9 mouse cellular contexts compared by ENCODE assay signal in the genomic region with DNA sequence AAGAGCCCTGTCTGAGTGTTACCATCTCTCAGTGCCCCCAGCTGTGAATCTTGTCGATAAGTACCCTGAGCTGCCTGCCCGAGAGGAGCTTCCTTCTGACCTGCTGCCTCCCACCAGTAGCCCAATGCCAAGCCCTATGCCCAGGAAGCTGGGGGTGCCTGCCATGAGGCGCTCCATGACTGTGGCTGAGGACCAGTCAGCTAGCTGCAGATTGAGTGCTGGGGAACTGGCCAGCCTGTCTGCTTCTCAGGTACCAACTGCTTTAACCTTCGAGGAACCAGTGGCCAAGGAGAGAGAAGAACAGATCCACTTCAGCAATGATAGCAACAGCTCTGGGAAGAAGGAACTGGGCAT.
DNase-seq lines count a peak whose midpoint lies in the region; ATAC-seq and TF ChIP-seq lines count a peak whose summit lies in the region.
"Had no signal": no experiment of that assay in that cellular context is flagged by ENCODE, and none has a peak within 500 bp of the region (broad histone marks: within the 10 kb centered on the region; RNA-seq: fewer than 3 reads in every experiment).

No protein-coding gene starts in this region.

- ATAC-seq in kidney, postnatal 0 days (replicated peaks; ENCODE audit: low FRiP score, low read depth): no peak; the same call in 1 of the 2 replicates
- ATAC-seq in kidney, embryonic 14.5 days (ENCODE audit: low FRiP score, low TSS enrichment): no peak; the same call in 1 of the 2 replicates
- no peak for ATAC-seq in forebrain, embryonic 12.5 days (ENCODE audit: low FRiP score)
- 0 out of 2 replicates have a peak, but pooled peaks have one; percentile 32 for ATAC-seq in hindbrain, embryonic 12.5 days (ENCODE audit: low FRiP score)
- 0 out of 2 replicates have a peak, but pooled peaks have one; percentile 14 for ATAC-seq in neural tube, embryonic 12.5 days (ENCODE audit: low FRiP score, low read depth)

- no peaks in the 10 kb centered on the region for H3K27me3 ChIP-seq in kidney, postnatal 0 days (ENCODE audit: insufficient read depth, low read length)
- H3K27me3 ChIP-seq in kidney, embryonic 14.5 days (ENCODE audit: control insufficient read depth, insufficient read depth, low read length): no peaks in the 10 kb centered on the region
- no peaks in the 10 kb centered on the region for H3K27me3 ChIP-seq in forebrain, embryonic 12.5 days
- H3K27me3 ChIP-seq in hindbrain, embryonic 12.5 days: no peaks in the 10 kb centered on the region
- no peaks in the 10 kb centered on the region for H3K27me3 ChIP-seq in neural tube, embryonic 12.5 days (replicated peaks)
- H3K27me3 ChIP-seq: liver, embryonic 13.5 days had no signal

- H3K9me3 ChIP-seq in kidney, postnatal 0 days (replicated peaks; ENCODE audit: low read length): no peaks in the 10 kb centered on the region
- H3K9me3 ChIP-seq in kidney, embryonic 14.5 days (ENCODE audit: control insufficient read depth, low read length): no peaks in the 10 kb centered on the region
- no peaks in the 10 kb centered on the region for H3K9me3 ChIP-seq in forebrain, embryonic 12.5 days
- no peaks in the 10 kb centered on the region for H3K9me3 ChIP-seq in hindbrain, embryonic 12.5 days (replicated peaks)
- H3K9me3 ChIP-seq in neural tube, embryonic 12.5 days: no peaks in the 10 kb centered on the region
- H3K9me3 ChIP-seq: G1E; liver, embryonic 13.5 days had no signal

- WGBS in kidney, postnatal 0 days: 77% methylated on average over 4 of the region's 4 CpGs
- WGBS in kidney, embryonic 14.5 days: 80% methylated on average over 4 of the region's 4 CpGs
- WGBS in forebrain, embryonic 12.5 days: 52% methylated on average over 4 of the region's 4 CpGs
- WGBS in hindbrain, embryonic 12.5 days: 47% methylated on average over 4 of the region's 4 CpGs
- WGBS in neural tube, embryonic 12.5 days: 38% methylated on average over 4 of the region's 4 CpGs

- H3K4me3 ChIP-seq in kidney, postnatal 0 days (replicated peaks; ENCODE audit: low read depth, low read length): no peak overlapping the region
- H3K4me3 ChIP-seq in kidney, embryonic 14.5 days (ENCODE audit: low read length): no peak overlapping the region
- H3K4me3 ChIP-seq in forebrain, embryonic 12.5 days (replicated peaks): peak overlapping the region; percentile 32
- H3K4me3 ChIP-seq in hindbrain, embryonic 12.5 days: peak overlapping the region; percentile 35
- H3K4me3 ChIP-seq in neural tube, embryonic 12.5 days: peak overlapping the region; percentile 39
- H3K4me3 ChIP-seq: liver, embryonic 13.5 days had no signal

- H3K4me2 ChIP-seq in kidney, postnatal 0 days (ENCODE audit: low read length): no peak overlapping the region
- no peak overlapping the region for H3K4me2 ChIP-seq in kidney, embryonic 14.5 days (replicated peaks; ENCODE audit: low read depth, low read length)
- H3K4me2 ChIP-seq in forebrain, embryonic 12.5 days: peak overlapping the region; percentile 62
- peak overlapping the region; percentile 55 for H3K4me2 ChIP-seq in hindbrain, embryonic 12.5 days (replicated peaks)
- peak overlapping the region; percentile 69 for H3K4me2 ChIP-seq in neural tube, embryonic 12.5 days (replicated peaks)
- H3K4me2 ChIP-seq: liver, embryonic 13.5 days had no signal

- H3K27ac ChIP-seq in kidney, postnatal 0 days: 0 out of 2 replicates have a peak overlapping the region, but pooled peaks have one; percentile 16
- no peak overlapping the region for H3K27ac ChIP-seq in kidney, embryonic 14.5 days (ENCODE audit: low read depth, low read length)
- H3K27ac ChIP-seq in forebrain, embryonic 12.5 days: peak overlapping the region; percentile 84
- peak overlapping the region; percentile 97 for H3K27ac ChIP-seq in hindbrain, embryonic 12.5 days
- peak overlapping the region; percentile 97 for H3K27ac ChIP-seq in neural tube, embryonic 12.5 days
- H3K27ac ChIP-seq: liver, embryonic 13.5 days had no signal

- TF ChIP-seq CTCF in kidney, postnatal 0 days (IDR thresholded peaks at IDR 0.05; ENCODE audit: low read depth): no peak

- no peak overlapping the region for H3K9ac ChIP-seq in kidney, postnatal 0 days (ENCODE audit: low read depth, low read length)
- no peak overlapping the region for H3K9ac ChIP-seq in kidney, embryonic 14.5 days (ENCODE audit: low read depth, low read length)
- peak overlapping the region; percentile 59 for H3K9ac ChIP-seq in forebrain, embryonic 12.5 days
- peak overlapping the region; percentile 61 for H3K9ac ChIP-seq in hindbrain, embryonic 12.5 days
- peak overlapping the region; percentile 60 for H3K9ac ChIP-seq in neural tube, embryonic 12.5 days
- H3K9ac ChIP-seq: liver, embryonic 13.5 days had no signal

- DNase-seq in kidney, postnatal 0 days (ENCODE audit: low spot score): no peak
- DNase-seq in urinary bladder, postnatal 36 days (ENCODE audit: low spot score in 2 of 2): no peak
- DNase-seq in lung, postnatal 36 days: no peak
- DNase-seq: liver, embryonic 13.5 days had no signal

- H3K36me3 ChIP-seq in kidney, postnatal 0 days (ENCODE audit: insufficient read depth, low read length): no peaks in the 10 kb centered on the region
- no peaks in the 10 kb centered on the region for H3K36me3 ChIP-seq in kidney, embryonic 14.5 days (ENCODE audit: control insufficient read depth, insufficient read depth, low read length)
- H3K36me3 ChIP-seq in forebrain, embryonic 12.5 days (replicated peaks): no peaks in the 10 kb centered on the region
- no peaks in the 10 kb centered on the region for H3K36me3 ChIP-seq in hindbrain, embryonic 12.5 days
- H3K36me3 ChIP-seq in neural tube, embryonic 12.5 days: no peaks in the 10 kb centered on the region
- H3K36me3 ChIP-seq: liver, embryonic 13.5 days had no signal

- H3K4me1 ChIP-seq in kidney, postnatal 0 days (replicated peaks; ENCODE audit: insufficient read depth, low read length): 0 out of 2 replicates have a peak, but pooled peaks cover 5% of the 10 kb centered on the region
- peaks cover 13% of the 10 kb centered on the region for H3K4me1 ChIP-seq in kidney, embryonic 14.5 days (ENCODE audit: control insufficient read depth, insufficient read depth, low read length)
- H3K4me1 ChIP-seq in forebrain, embryonic 12.5 days: peaks cover 57% of the 10 kb centered on the region
- H3K4me1 ChIP-seq in hindbrain, embryonic 12.5 days: peaks cover 59% of the 10 kb centered on the region
- H3K4me1 ChIP-seq in neural tube, embryonic 12.5 days: peaks cover 52% of the 10 kb centered on the region
- H3K4me1 ChIP-seq: liver, embryonic 13.5 days had no signal

Comparison
In these comparisons a context has a peak if more than half of its experiments do, and no peak if none do; other contexts are left out.
1. ATAC-seq: peak in hindbrain, embryonic 12.5 days (single experiment) and neural tube, embryonic 12.5 days (single experiment); none in kidney, postnatal 0 days (single experiment), kidney, embryonic 14.5 days (single experiment) and forebrain, embryonic 12.5 days (single experiment).
2. H3K4me2 ChIP-seq: peak in forebrain, embryonic 12.5 days (single experiment), hindbrain, embryonic 12.5 days (single experiment) and neural tube, embryonic 12.5 days (single experiment); none in kidney, postnatal 0 days (single experiment) and kidney, embryonic 14.5 days (single experiment).
3. H3K4me3 ChIP-seq: peak in forebrain, embryonic 12.5 days (single experiment), hindbrain, embryonic 12.5 days (single experiment) and neural tube, embryonic 12.5 days (single experiment); none in kidney, postnatal 0 days (single experiment) and kidney, embryonic 14.5 days (single experiment).
4. H3K9ac ChIP-seq: peak in forebrain, embryonic 12.5 days (single experiment), hindbrain, embryonic 12.5 days (single experiment) and neural tube, embryonic 12.5 days (single experiment); none in kidney, postnatal 0 days (single experiment) and kidney, embryonic 14.5 days (single experiment).